Mouse (Mus musculus): Measurements from ENCODE around the gene Arxes1. TPM values are rescaled to one million over a fixed set of nuclear protein-coding genes. Genes with fewer than 3 reads are reported as not detected.

The Arxes1 gene
- total and polyA plus RNA-seq, 3 experiments, result not detected

- DNase-seq (ENCODE audit: low spot score) (no peak), ATAC-seq (ENCODE audit: extremely low read depth, insufficient number of reproducible peaks, low FRiP score, poor library complexity, severe bottlenecking) (no peak)
- H3K4me1 ChIP-seq (ENCODE audit: insufficient read depth, low read depth, low read length), result no peaks in the 10 kb centered on the region
- H3K4me3 ChIP-seq (ENCODE audit: low read depth, low read length), result no peak overlapping the region
- H3K27me3 ChIP-seq (ENCODE audit: insufficient read depth, low read length), result peaks cover 4% of the 10 kb centered on the region; the same call in 1 of the 2 replicates
- no peak for TF ChIP-seq TAL1 (conservative IDR thresholded peaks at IDR 0.05; ENCODE audit: low read depth, low read length)
- TF ChIP-seq POLR2AphosphoS5 (IDR thresholded peaks at IDR 0.05; ENCODE audit: insufficient replicate concordance, low read depth, low read length), result no peak
- no peak for TF ChIP-seq GATA1 (IDR thresholded peaks at IDR 0.05; ENCODE audit: borderline replicate concordance, low read length)
- TF ChIP-seq CTCF (IDR thresholded peaks at IDR 0.05; ENCODE audit: low read depth, low read length), result no peak
- TF ChIP-seq GATA2 (IDR thresholded peaks at IDR 0.05; ENCODE audit: borderline replicate concordance, low read depth, low read length), result no peak
- no peaks in the 10 kb centered on the region for H3K36me3 ChIP-seq (replicated peaks)
- H3K9me3 ChIP-seq (replicated peaks), result no peaks in the 10 kb centered on the region
Observed at GRCm38 (mm10) chrX:136007199-136007843, 25.8 kb upstream of the Arxes1 start.

GRCm38 (mm10) chrX:136014392-136014791, 18.8 kb upstream of the Arxes1 start:
- TF ChIP-seq POLR2AphosphoS5 (IDR thresholded peaks at IDR 0.05; ENCODE audit: insufficient replicate concordance, low read depth, low read length), result no peak
- TF ChIP-seq CTCF (IDR thresholded peaks at IDR 0.05; ENCODE audit: low read depth, low read length), result no peak
- TF ChIP-seq GATA1 (IDR thresholded peaks at IDR 0.05; ENCODE audit: borderline replicate concordance, low read length), result no peak
- TF ChIP-seq TAL1 (conservative IDR thresholded peaks at IDR 0.05; ENCODE audit: low read depth, low read length), result no peak
- no peak for TF ChIP-seq GATA2 (IDR thresholded peaks at IDR 0.05; ENCODE audit: borderline replicate concordance, low read depth, low read length)
- Histone ChIP-seq H3K9me3 (replicated peaks) (no peaks in the 10 kb centered on the region), H3K36me3 (replicated peaks) (no peaks in the 10 kb centered on the region), H3K4me3 (ENCODE audit: low read depth, low read length) (no peak overlapping the region), H3K27me3 (ENCODE audit: insufficient read depth, low read length) (peaks cover 4% of the 10 kb centered on the region; the same call in 1 of the 2 replicates), H3K4me1 (ENCODE audit: insufficient read depth, low read depth, low read length) (no peaks in the 10 kb centered on the region)
- DNase-seq (ENCODE audit: low spot score), result no peak
- no peak for ATAC-seq (ENCODE audit: extremely low read depth, insufficient number of reproducible peaks, low FRiP score, poor library complexity, severe bottlenecking)

- no peaks in the 10 kb centered on the region for H3K9me3 ChIP-seq (replicated peaks)
- no peak for DNase-seq (ENCODE audit: low spot score)
- H3K27me3 ChIP-seq (ENCODE audit: insufficient read depth, low read length), result no peaks in the 10 kb centered on the region
- TF ChIP-seq POLR2AphosphoS5 (IDR thresholded peaks at IDR 0.05; ENCODE audit: insufficient replicate concordance, low read depth, low read length) (no peak), GATA2 (IDR thresholded peaks at IDR 0.05; ENCODE audit: borderline replicate concordance, low read depth, low read length) (no peak), CTCF (IDR thresholded peaks at IDR 0.05; ENCODE audit: low read depth, low read length) (no peak), GATA1 (IDR thresholded peaks at IDR 0.05; ENCODE audit: borderline replicate concordance, low read length) (no peak), TAL1 (conservative IDR thresholded peaks at IDR 0.05; ENCODE audit: low read depth, low read length) (no peak)
- no peak for ATAC-seq (ENCODE audit: extremely low read depth, insufficient number of reproducible peaks, low FRiP score, poor library complexity, severe bottlenecking)
- H3K36me3 ChIP-seq (replicated peaks), result no peaks in the 10 kb centered on the region
- H3K4me1 ChIP-seq (ENCODE audit: insufficient read depth, low read depth, low read length), result no peaks in the 10 kb centered on the region
- no peak overlapping the region for H3K4me3 ChIP-seq (ENCODE audit: low read depth, low read length)
Observed at GRCm38 (mm10) chrX:136030331-136030730, 2.8 kb upstream of the Arxes1 start.

- Histone ChIP-seq H3K9me3 (replicated peaks) (no peaks in the 10 kb centered on the region), H3K4me3 (ENCODE audit: low read depth, low read length) (no peak overlapping the region), H3K27me3 (ENCODE audit: insufficient read depth, low read length) (no peaks in the 10 kb centered on the region), H3K4me1 (ENCODE audit: insufficient read depth, low read depth, low read length) (no peaks in the 10 kb centered on the region), H3K36me3 (replicated peaks) (no peaks in the 10 kb centered on the region)
- DNase-seq (ENCODE audit: low spot score) (no peak), ATAC-seq (ENCODE audit: extremely low read depth, insufficient number of reproducible peaks, low FRiP score, poor library complexity, severe bottlenecking) (no peak)
- TF ChIP-seq CTCF (IDR thresholded peaks at IDR 0.05; ENCODE audit: low read depth, low read length), result no peak
- TF ChIP-seq POLR2AphosphoS5 (IDR thresholded peaks at IDR 0.05; ENCODE audit: insufficient replicate concordance, low read depth, low read length), result no peak
- TF ChIP-seq GATA2 (IDR thresholded peaks at IDR 0.05; ENCODE audit: borderline replicate concordance, low read depth, low read length), result no peak
Observed at GRCm38 (mm10) chrX:136043726-136044125, 10.6 kb downstream of the Arxes1 start.

GRCm38 (mm10) chrX:136047528-136047927, 14.4 kb downstream of the Arxes1 start:
- Histone ChIP-seq H3K9me3 (replicated peaks) (no peaks in the 10 kb centered on the region), H3K36me3 (replicated peaks) (no peaks in the 10 kb centered on the region), H3K27me3 (ENCODE audit: insufficient read depth, low read length) (no peaks in the 10 kb centered on the region), H3K4me3 (ENCODE audit: low read depth, low read length) (no peak overlapping the region), H3K4me1 (ENCODE audit: insufficient read depth, low read depth, low read length) (no peaks in the 10 kb centered on the region)
- TF ChIP-seq CTCF (IDR thresholded peaks at IDR 0.05; ENCODE audit: low read depth, low read length), result peak; percentile 32; the same call in 1 of the 2 replicates
- TF ChIP-seq POLR2AphosphoS5 (IDR thresholded peaks at IDR 0.05; ENCODE audit: insufficient replicate concordance, low read depth, low read length), result no peak
- DNase-seq (ENCODE audit: low spot score), result no peak
- ATAC-seq (ENCODE audit: extremely low read depth, insufficient number of reproducible peaks, low FRiP score, poor library complexity, severe bottlenecking), result no peak

GRCm38 (mm10) chrX:136051219-136051618, 18.1 kb downstream of the Arxes1 start:
- H3K36me3 ChIP-seq (replicated peaks), result no peaks in the 10 kb centered on the region
- ATAC-seq (ENCODE audit: extremely low read depth, insufficient number of reproducible peaks, low FRiP score, poor library complexity, severe bottlenecking), result no peak
- H3K9me3 ChIP-seq (replicated peaks), result no peaks in the 10 kb centered on the region
- no peak overlapping the region for H3K4me3 ChIP-seq (ENCODE audit: low read depth, low read length)
- H3K27me3 ChIP-seq (ENCODE audit: insufficient read depth, low read length), result no peaks in the 10 kb centered on the region
- DNase-seq (ENCODE audit: low spot score), result no peak
- H3K4me1 ChIP-seq (ENCODE audit: insufficient read depth, low read depth, low read length), result no peaks in the 10 kb centered on the region
- no peak for TF ChIP-seq TAL1 (conservative IDR thresholded peaks at IDR 0.05; ENCODE audit: low read depth, low read length)
- no peak for TF ChIP-seq GATA2 (IDR thresholded peaks at IDR 0.05; ENCODE audit: borderline replicate concordance, low read depth, low read length)
- no peak for TF ChIP-seq GATA1 (IDR thresholded peaks at IDR 0.05; ENCODE audit: borderline replicate concordance, low read length)
- TF ChIP-seq POLR2AphosphoS5 (IDR thresholded peaks at IDR 0.05; ENCODE audit: insufficient replicate concordance, low read depth, low read length), result no peak
- TF ChIP-seq CTCF (IDR thresholded peaks at IDR 0.05; ENCODE audit: low read depth, low read length), result no peak

Data from G1E (cell line).